Mouse (Mus musculus): ENCODE measurements around the gene Fam129c.

Gene Fam129c

DNA sequence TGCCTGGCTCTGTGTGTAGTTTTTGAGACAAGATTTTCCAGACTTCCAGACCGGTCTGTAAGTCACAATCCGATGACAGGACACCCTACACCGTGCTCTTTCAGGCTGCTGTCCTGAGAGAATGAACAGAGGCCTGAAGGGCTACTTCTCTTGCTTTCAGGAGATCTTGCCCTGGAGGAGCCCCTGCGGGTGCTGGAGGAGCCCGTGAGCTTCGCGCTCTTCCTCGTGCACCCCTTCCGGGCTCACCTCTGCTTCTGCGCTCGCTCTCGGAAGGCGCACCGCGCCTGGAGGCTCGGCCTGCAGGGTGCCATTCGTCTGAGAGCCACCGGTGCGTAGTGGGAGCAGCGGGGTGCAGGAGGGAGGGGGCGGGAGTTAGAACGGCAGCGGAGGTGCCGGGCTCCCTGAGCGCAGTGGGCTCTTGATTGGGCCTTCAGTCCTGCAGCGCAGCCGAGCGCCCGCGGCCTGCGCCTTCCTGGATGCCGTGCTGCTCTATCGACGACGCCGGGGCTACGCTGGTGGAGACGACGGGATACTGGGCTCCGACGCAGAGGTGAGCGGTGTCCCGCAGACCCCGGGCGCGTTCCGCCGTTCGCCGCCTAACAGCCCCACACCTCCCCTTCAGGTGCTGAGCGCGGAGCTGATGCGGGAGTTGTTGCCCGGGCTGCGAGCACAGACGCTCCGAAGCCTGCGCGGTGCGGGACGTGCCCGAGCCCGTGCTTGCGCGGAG, 4.7 kb downstream of the Fam129c start:
- no peak for DNase-seq (ENCODE audit: low read depth in 1 of 2, low spot score in 2 of 2)

DNA sequence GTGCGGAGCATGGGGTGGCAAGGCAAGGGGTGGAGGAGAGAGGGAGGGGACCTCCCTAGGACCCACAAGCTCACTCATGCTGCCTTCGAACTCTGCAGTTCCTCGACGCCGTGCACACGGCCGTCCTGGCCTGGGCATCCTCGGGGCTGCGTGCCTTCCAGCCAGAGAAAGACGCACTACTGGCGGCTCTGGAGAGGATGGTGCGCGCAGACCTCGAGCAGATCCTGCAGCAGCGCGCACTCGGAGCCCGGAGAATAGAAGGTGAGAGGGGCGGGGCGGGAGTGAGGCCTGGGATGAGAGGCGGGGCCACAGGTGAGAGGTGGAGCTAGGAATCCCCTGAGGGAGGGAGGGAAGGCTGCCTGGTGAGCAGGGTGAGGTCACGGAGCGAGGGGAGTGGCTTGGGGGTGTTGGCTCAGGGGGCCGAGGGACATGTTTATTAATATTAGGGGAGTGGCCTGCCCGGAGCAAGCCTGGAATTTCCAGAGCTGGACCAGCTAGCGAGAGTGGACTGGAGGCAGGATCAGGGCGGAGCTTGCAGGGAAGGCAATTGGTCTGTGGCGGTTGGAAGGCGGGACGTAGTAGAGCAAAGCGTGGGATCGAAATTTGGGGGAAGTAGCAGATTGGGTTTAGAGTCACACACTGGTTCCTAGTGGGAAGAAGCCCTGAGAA, 5.4 kb downstream of the Fam129c start:
- peak in 1 of 2 experiments; percentile 25 for DNase-seq (ENCODE audit: low read depth in 1 of 2, low spot score in 2 of 2)

DNA sequence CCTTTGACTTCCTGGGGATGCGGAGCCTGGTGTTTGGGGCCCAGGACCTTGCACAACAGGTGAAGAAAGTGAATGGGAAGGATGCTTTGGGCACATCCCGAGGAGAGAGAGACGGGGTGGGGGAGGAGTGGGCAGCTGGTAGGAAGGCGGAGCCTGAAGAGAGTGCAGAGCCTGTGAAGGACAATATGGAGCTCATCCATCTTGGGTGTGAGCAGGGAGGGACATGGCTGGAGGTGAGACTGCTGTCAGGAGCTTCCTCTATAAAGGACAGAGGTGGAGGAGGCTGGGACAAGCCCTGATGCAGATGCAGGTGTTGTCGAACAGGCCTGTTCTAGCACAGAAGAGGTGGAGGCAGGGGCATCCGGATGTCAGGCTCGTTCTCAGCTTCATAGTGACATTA, 6.6 kb downstream of the Fam129c start:
- no peak for DNase-seq (ENCODE audit: low read depth in 1 of 2, low spot score in 2 of 2)

DNA sequence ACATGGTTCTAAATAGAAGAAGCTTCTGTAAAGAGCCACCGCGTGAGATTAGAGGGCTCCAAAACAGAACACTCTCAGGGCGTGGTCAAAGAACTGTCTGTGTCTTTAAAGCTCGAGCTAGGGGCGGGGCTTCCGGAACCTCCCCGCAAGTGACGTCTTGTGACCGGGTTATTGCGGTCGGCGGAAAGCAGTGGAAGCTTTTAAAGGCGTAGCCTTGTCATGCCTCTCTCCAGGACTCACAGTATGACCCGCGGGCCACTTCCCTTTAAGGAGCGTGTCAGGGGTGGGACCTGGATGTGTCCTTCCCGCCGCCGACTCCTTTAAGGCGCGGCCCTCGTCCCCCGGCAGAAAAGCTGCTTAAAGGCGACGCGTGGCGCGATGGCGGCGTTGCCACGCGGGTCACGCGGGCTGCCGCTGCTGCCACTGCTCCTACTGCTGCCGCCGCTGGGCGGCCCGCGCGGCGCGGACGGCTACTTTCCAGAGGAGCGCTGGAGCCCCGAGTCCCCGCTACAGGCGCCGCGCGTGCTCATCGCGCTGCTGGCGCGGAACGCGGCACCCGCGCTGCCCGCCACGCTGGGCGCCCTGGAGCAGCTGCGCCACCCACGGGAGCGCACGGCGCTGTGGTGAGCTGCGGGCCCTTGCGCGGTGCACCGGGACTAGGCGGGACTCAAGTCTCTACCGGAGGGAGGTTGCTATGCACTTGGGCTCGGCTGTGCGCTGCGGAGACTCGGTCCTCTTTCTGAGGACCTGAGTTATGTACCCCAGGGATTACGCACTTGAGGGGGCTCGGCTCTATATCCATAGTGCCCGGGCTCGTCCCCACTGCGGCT, 13.6 kb downstream of the Fam129c start, which contains the start of gene Colgalt1:
Gene Colgalt1 (plus strand): TSS at position 177 of the 830 bp plus-strand sequence.
- DNase-seq (ENCODE audit: low read depth in 1 of 2, low spot score in 2 of 2): peak; percentile 99

DNA sequence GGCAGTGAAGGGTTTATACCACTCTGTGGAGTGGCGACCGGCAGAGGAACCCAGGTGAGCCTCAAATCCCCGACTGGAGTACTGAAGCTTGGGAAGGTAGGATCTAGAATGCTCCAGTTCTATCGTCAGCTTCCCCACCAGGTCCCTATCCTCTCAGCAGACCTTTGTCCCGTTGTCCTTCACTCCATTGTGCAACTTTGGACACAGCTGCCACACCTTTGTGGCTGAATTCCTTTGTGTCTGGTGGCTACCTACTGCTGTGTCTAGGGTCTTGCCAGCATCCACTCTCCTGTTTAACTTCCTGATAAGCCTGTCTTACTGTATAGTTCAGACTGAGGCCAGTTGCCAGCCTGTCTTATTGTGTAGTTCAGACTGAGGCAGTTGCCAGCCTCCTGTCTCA, 14.7 kb downstream of the Fam129c start:
- no peak for DNase-seq (ENCODE audit: low read depth in 1 of 2, low spot score in 2 of 2)

DNA sequence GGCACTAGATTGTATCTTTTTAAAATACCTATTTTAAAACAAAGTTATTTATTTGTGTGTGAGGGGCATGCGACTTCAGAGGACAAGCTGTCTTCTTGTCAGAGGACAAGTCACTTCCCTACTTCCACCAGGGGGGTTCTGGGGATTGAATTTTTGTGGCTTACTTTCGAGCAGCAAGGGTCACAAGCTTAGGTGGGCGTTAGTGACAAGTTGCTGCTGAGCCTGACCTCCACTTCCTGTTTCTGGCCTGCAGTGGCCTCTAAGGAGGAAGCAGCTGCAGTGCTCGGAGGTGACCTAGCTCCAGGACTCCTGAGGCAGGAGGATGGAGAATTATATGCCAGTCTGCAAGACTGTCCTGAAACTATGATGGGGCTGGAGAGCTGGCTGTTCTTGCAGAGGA, 16.0 kb downstream of the Fam129c start:
- peak in 1 of 2 experiments; percentile 45 for DNase-seq (ENCODE audit: low read depth in 1 of 2, low spot score in 2 of 2)

DNA sequence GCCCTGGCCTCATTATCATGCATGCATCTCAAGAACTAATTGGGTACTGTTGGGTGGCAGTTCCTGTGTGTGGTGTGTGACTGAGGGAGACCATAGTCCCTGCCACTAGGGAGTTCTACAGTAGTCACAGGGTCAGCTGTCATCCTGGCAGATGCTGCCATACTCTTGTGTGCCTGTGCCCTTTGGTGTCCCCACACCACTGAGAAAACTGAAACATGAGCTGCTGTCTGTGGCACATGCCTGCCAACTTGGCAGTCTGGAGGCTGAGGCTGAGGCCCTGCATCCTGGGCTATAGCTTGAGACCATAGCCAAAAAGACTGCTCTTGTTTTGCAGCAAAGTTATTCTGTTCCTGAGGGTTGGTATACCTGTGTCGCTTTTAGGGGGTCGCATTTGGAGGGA, 22.3 kb downstream of the Fam129c start:
- no peak for DNase-seq (ENCODE audit: low read depth in 1 of 2, low spot score in 2 of 2)

DNA sequence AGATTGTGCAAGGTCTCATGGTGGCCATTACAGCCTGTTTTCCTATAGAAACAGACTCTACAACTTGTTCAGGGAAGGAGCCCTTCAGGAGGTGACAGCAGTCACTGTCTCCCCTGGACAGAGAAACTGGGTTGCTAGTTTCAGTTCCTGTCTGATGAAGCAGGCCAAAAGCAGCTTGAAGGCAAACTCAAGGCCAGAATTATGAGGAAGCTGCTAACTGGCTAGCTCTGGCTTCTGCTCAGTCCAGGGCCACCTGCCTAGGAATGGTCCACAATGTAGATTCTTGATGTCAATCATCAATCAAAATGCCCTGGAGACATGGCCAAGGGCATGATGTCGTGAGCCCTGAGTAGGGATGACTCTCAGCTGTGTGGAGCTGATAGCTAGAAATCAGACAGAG, 27.6 kb downstream of the Fam129c start:
- peak in 1 of 2 experiments; percentile 40 for DNase-seq (ENCODE audit: low read depth in 1 of 2, low spot score in 2 of 2)

DNA sequence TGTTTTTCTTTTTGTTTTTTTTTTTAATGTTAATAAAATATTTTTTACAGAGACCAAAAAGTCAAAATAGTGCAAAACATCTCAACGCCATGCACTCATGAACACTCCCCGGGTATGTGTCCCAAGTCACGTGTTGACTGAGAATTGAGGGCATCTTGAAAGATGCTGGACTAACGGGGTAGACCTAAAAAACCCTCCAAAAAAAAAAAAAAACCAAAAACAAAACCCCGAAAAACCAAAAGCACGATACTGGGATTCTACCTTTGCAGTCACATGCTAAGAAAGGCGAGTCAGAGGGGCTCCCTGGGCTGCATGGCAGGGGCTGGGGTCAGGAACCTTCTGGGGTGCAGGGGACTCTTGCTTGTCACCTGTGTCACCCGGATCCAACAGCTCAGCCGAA, 29.3 kb downstream of the Fam129c start:
- DNase-seq (ENCODE audit: low read depth in 1 of 2, low spot score in 2 of 2): no peak

DNA sequence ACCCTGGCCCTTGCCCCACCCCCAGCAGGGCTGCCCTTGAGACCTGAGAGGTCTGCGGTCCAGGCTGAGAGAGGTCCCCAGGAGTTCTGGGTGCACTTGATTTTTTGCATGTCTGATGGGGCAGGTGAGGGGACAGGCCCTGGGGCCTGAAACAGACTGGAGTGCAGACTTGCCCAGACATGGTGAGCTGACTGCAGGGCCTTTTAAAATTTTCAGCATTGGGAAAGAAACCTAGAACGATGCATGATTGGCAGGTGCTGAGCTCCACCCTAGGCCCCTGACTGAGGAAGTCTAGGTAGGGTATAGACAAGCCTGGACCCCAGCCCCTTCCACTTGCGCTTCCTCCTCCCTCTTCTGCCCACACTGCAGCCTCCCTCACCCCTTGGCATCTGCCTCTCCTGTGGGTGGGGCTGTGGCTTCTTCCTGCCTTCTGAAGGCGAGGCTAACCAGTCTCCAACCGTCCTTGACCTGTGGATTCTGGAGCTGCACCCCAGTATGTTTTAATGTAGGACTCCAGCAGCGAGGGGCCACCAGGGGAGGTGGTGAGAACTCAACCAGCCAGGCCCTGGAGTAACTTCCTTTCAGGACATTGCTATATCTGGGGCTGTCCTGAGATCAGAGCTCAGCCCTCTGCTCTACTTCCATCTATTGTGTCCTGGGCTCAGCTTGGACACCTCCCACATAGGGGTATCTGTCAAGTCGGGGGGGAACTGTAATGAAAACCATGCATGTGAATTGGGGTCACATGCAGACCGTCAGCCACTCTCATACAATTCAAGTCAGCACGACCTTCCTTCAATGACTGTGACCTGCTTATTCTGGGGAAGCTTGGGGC, 30.0 kb downstream of the Fam129c start:
- no peak for DNase-seq (ENCODE audit: low read depth in 1 of 2, low spot score in 2 of 2)

DNA sequence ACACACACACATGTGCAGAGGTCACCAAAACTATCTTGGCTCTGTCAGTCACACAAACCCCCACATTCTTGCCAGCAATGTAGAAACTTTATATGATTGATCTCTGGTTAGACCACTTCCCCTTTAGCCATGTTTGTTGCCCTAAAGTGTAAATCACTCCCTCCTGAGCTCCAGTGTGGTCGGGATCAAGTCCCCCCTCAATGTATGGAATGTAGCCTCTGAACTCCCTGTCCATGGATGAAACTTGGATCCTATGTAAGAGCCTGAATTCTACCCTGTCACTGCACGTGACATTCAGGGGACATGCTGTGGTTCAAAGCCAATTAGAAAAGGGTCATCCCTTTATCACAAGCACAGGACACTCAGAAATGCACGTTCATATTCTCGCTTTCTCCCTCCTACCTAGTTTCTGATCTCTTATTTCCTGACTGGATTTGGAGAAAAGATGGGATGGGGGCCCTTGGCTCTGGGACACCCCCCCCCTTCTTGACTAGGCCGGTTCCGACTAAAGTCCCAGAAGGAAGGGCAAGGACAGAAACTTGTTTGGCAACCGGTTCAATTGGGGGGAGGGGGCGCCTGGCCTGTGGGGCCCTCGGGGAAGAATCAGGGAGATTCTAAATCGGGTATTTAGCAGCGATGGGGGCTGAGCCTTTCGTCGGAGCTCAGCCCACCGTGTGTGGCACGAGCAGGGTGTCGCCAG, 31.1 kb downstream of the Fam129c start:
- no peak for DNase-seq (ENCODE audit: low read depth in 1 of 2, low spot score in 2 of 2)

DNA sequence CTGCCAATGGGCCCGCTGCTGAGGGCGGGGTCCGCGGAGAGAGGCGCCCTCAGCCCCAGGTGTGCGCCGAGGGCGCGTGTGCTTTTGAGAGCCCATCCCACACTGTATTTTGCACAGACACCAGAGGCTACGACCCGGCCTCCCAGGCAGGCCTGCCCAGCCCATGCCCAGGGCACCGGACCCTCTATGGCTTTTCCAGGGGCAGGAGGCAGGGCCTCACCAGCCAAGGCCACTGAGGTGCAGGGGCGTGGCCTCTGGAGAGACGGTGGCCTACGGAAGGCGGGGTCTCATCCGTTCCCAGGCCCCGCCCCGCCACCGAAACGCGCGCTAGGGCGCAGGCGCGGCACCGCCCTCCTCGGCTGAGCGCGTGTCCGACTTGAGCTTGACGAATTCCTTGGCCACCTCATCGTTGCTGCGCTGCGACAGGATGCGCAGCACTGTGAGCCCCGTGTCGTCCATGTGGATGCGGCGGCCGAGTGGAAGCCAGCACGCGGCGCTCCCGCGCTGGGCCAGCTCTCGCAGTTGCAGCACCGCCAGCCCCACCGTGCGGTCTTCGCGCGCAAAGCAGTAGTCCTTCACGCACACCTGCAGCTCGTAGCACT, 31.7 kb downstream of the Fam129c start:
- DNase-seq (ENCODE audit: low read depth in 1 of 2, low spot score in 2 of 2): peak; percentile 78 to 92

DNA sequence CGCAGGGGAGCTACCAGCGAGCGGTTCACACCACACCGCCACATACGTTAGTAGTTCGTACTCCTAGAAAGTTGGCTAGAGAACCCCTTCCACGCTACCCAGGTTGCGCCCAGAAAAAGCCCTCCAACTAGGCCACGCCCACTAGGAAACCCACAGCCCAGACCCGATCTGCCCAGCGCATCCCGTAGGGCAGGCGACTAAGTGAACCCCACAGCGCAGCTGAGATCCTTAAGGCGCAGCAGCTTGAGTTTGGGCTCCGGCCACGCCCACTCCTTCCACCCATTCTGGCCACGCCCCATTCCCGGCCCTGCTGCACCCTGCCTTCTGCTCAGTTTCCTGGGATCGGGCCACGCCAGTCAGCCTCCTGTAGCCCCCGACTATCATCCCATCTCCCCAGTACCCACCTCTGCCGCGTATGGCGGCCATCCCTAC, 32.3 kb downstream of the Fam129c start:
- no peak for DNase-seq (ENCODE audit: low read depth in 1 of 2, low spot score in 2 of 2)

DNA sequence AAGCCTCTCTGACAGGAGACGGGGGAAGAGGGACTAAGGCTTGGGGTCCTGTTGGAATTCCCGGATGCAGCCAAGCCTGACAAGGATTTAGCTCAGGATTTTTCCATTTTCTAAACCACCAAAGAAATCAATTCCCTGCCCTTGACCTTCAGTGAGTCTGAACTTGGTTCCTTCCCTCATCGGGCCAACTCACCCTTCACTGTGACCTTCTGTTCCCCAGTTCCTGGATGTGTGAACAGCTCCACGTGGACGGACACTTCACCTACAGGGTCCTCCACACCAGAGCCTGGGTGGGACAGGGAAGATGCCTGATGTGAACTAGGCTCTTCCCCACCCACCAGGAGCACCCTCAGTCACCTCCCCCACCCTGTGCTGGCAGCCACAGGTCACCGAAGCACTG, 33.3 kb downstream of the Fam129c start:
- no peak for DNase-seq (ENCODE audit: low read depth in 1 of 2, low spot score in 2 of 2)

DNA sequence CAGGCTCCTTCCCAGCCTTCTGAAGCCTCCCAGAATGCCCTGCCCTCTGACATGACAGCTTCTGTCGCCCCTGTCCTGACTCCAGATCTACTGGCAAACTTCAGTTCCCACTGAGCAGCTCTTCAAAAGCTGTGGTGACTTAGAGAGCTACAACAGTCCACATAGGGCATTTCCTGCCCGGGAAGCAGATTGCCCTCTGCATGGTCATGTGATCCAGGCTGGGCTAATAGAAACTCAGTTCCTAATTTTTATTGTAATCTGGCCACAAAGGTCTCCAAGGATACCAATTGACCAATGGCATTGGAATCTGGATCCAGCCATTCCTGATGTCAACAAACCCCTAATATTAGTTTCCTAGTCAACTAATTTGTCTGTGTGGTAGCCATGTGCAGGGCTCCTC, 34.4 kb downstream of the Fam129c start:
- peak in 1 of 2 experiments; percentile 37 for DNase-seq (ENCODE audit: low read depth in 1 of 2, low spot score in 2 of 2)

DNA sequence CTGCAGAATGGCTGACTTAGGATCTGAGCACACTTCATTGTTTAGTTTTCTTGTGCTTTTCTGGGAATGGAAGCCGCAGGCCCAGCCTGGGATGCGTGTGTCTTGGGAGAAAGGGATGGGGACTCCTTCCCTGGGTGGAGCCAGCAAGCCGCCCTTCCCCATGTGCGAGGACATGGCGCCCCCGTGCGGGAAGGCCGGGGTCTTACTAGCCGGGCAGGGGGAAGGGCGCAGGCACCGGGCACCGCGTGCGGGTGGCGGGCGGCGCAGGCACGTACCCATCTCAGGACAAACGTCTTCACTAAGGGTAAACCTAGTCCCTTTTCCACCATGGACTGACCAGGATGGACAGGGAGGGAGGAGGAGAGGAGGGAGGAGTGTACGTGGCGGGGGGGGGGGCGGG, 35.7 kb downstream of the Fam129c start:
- DNase-seq (ENCODE audit: low read depth in 1 of 2, low spot score in 2 of 2): peak in 1 of 2 experiments; percentile 67

DNA sequence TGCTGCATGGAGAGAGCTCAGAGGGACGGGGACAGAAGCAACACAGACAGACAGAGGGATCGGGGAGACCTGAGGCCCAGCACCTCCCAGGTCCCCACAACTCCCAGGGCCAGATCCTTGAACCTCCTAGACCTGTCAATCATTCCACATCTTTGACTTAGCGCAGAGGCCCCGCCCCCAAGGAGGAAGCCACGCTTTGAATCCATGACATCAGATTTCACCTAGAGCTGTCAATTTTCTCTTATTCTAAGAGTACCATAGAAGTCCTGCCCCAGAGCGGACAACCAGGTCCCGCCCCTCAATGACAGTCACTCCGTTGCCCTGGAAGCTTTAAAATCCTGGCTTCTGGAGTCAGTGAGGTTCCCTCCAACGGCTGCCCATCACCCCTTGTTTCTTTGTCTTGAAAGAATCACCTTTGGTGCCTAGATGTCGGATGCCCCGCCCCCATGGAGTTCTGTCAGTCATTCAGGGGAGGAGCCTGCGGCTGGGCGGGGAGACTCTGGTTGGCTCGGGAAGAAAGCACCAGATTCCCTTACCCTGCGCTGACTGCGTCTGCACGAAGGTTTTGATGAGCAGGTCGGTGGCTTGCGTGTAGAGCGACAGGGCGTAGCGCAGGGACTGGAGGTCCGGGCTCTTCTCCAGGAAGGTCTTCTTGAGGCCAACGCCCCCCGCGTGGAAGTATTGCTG, 36.7 kb downstream of the Fam129c start:
- DNase-seq (ENCODE audit: low read depth in 1 of 2, low spot score in 2 of 2): peak in 1 of 2 experiments; percentile 55

DNA sequence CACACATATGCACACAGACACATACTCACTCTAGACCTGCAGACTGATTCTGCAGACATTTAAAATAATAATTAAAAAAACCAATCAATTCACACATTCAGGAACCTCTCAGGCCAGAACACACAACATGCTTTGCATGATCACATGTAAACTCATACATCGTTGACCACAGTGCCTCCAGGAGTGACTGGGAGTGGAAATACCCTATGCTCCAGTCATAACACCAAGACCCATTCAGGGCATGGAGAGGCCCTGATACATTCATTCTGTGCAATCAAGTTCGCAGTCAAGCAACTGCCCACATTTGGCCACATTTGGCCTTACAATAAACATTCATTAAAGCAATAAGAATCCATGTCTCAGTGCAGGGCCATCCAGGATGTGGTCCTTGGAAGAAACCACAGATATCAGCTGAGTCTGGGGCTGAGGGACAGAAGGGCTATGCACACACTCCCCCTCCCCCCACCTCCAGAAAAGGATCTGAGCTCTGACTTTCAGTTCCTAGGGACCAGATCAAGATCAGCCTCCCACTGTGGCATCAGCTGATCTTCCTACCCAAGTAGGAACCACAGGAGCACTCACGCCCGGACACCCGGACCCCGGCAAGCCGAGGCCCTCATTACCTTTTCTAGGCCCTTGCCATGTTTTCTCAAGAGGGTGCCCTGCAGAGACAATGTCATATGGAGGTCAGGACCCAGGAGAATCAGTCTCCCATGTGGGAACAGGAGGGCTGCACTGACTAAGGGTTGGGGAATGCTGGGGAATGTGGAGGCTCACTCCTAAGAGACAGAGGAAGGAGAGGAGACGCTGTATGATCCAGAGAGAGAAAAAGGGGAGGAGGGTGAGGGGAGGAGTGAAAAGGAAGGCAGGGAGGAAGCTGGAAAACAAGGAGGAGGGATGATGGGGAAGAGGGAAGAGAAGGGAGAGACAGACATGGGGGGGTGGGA, 40.0 kb downstream of the Fam129c start:
- DNase-seq (ENCODE audit: low read depth in 1 of 2, low spot score in 2 of 2): no peak
